Mouse (Mus musculus) hindbrain, embryonic 10.5 days (tissue): Measurements from ENCODE around the gene Noc3l. TPM values are rescaled to one million over a fixed set of nuclear protein-coding genes. Genes with fewer than 3 reads are reported as not detected.

ENCODE experiments used
- DNase-seq: peaks from one replicate; pipeline ENCODE4 v3.0.0-alpha.2; 2017; ENCODE audit warnings: low spot score
- H3K27ac ChIP-seq: fragments of 300-500 bp; sonication (generic); 2 replicates; pipeline ENCODE4 v1.5.1; 2016; ENCODE audit warnings: mild to moderate bottlenecking, moderate library complexity
- H3K27me3 ChIP-seq: fragments of 300-500 bp; sonication (generic); 2 replicates; pipeline ENCODE4 v1.6.1; 2016; ENCODE audit warnings: mild to moderate bottlenecking; ENCODE audit not compliant: poor library complexity, insufficient read depth, severe bottlenecking
- H3K36me3 ChIP-seq: fragments of 300-500 bp; sonication (generic); 2 replicates; pipeline ENCODE4 v1.6.1; 2016; ENCODE audit warnings: mild to moderate bottlenecking, moderate library complexity
- H3K4me1 ChIP-seq: fragments of 300-500 bp; sonication (generic); replicated peaks from 2 replicates; pipeline ENCODE4 v1.6.1; 2016; ENCODE audit warnings: mild to moderate bottlenecking
- H3K4me3 ChIP-seq: fragments of 300-500 bp; sonication (generic); 2 replicates; pipeline ENCODE4 v1.5.1; 2016; ENCODE audit warnings: mild to moderate bottlenecking, moderate library complexity
- H3K9me3 ChIP-seq: fragments of 300-500 bp; sonication (generic); 2 replicates; pipeline ENCODE4 v1.6.1; 2016; ENCODE audit warnings: mild to moderate bottlenecking, moderate library complexity
- WGBS: fragments of 180-500 bp; shearing (Covaris S2); methylation state at CpG from one replicate; pipeline ENCODE4 v1.1.7; 2016; 5-methylcytosine and 5-hydroxymethylcytosine counted together
- polyA plus RNA-seq: library from polyadenylated mRNA; unstranded; fragments of >200 nt; fragmentation: Nextera tagmentation; extraction: Ambion mirVana; gene quantifications from 2 replicates; pipeline ENCODE4 v1.2.1, GENCODE M21; 2016

Gene Noc3l
- polyA plus RNA-seq, result 7.6 and 10.3 TPM in 2 replicates

GRCm38 (mm10) chr19:38818766-38819426 is at the start of gene Noc3l:
Noc3l (minus strand) TSS chr19:38819237.
- H3K36me3 ChIP-seq, result peaks cover 25% of the 10 kb centered on the region
- H3K4me3 ChIP-seq, result peak within 1 kb of the TSS; percentile 77
- WGBS, result under 1% methylated on average over 38 of the region's 38 CpGs
- H3K9me3 ChIP-seq, result no peaks in the 10 kb centered on the region
- DNase-seq, result peak; percentile 95
- H3K27ac ChIP-seq, result peak within 1 kb of the TSS; percentile 92
- H3K4me1 ChIP-seq, result peaks cover 13% of the 10 kb centered on the region
- no peaks in the 10 kb centered on the region for H3K27me3 ChIP-seq

- H3K27me3 ChIP-seq, result no peaks in the 10 kb centered on the region
- no peak overlapping the region for H3K4me3 ChIP-seq
- no peaks in the 10 kb centered on the region for H3K36me3 ChIP-seq
- H3K9me3 ChIP-seq, result no peaks in the 10 kb centered on the region
- WGBS, result 94% methylated on average over 6 of the region's 6 CpGs
- H3K27ac ChIP-seq, result no peak overlapping the region
- no peaks in the 10 kb centered on the region for H3K4me1 ChIP-seq
- no peak for DNase-seq
Observed at GRCm38 (mm10) chr19:38862523-38862922, 43.5 kb upstream of the Noc3l start.

GRCm38 (mm10) chr19:38858224-38858623 is 39.2 kb upstream of the Noc3l start:
- no peak for DNase-seq
- Histone ChIP-seq H3K4me3 (no peak overlapping the region), H3K27ac (no peak overlapping the region), H3K9me3 (no peaks in the 10 kb centered on the region), H3K4me1 (no peaks in the 10 kb centered on the region), H3K27me3 (no peaks in the 10 kb centered on the region), H3K36me3 (no peaks in the 10 kb centered on the region)
- WGBS, result 92% methylated on average over 3 of the region's 3 CpGs

DNA sequence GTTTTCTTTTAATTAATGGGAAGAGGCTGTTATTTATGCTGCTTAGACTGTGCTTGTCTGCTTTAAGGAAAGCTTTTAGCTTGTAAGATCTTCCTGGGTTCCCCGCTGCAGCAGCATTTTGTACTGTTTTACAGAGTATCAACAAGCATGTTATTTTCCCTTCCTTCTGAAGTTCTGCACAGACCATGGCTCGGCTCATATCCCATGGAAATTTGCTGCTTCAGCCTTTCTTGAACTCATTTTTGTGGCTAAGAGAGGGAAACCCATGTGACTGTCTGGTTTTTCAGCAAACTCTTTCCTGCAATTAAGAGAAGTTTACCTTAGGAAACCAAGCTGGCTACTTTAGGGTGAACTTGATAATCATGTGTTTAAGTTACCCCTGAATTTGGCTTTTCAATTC is 27.3 kb upstream of the Noc3l start:
- Histone ChIP-seq H3K4me1 (no peaks in the 10 kb centered on the region), H3K36me3 (peaks cover 4% of the 10 kb centered on the region; the same call in 1 of the 2 replicates), H3K27me3 (no peaks in the 10 kb centered on the region), H3K4me3 (no peak overlapping the region), H3K9me3 (peaks cover 6% of the 10 kb centered on the region; the same call in 1 of the 2 replicates), H3K27ac (no peak overlapping the region)
- WGBS, result 90% methylated on average over 2 of the region's 2 CpGs
- DNase-seq, result no peak

DNA sequence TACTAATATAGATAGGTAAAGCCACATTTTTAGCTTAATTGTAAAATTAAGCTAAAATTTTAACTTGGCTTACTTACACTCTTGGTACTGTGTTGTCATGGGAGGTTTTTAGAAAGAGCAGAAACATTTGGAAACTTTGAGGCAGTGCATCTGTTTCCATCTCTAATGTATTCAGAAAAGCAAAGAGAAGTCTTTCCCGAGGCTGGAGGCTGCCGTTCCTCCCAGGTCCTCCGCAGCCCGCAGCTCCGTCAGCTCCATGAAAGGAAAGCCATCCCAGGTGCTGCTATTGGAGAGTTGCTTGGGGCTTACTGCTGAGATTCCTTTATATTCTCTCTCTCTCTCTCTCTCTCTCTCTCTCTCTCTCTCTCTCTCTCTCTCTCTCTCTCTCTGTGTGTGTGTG is 25.8 kb upstream of the Noc3l start:
- 75% methylated on average over 5 of the region's 5 CpGs for WGBS
- Histone ChIP-seq H3K27me3 (no peaks in the 10 kb centered on the region), H3K9me3 (peaks cover 6% of the 10 kb centered on the region; the same call in 1 of the 2 replicates), H3K4me3 (no peak overlapping the region), H3K27ac (no peak overlapping the region), H3K36me3 (peaks cover 4% of the 10 kb centered on the region; the same call in 1 of the 2 replicates), H3K4me1 (no peaks in the 10 kb centered on the region)
- no peak for DNase-seq

- Histone ChIP-seq H3K4me3 (peak overlapping the region; percentile 81), H3K27ac (peak overlapping the region; percentile 94), H3K9me3 (0 out of 2 replicates have a peak, but pooled peaks cover 2% of the 10 kb centered on the region), H3K27me3 (no peaks in the 10 kb centered on the region), H3K4me1 (peaks cover 11% of the 10 kb centered on the region; the same call in 1 of the 2 replicates), H3K36me3 (peaks cover 4% of the 10 kb centered on the region; the same call in 1 of the 2 replicates)
- WGBS, result under 1% methylated on average over 54 of the region's 54 CpGs
- DNase-seq, result peak; percentile 62
Observed at GRCm38 (mm10) chr19:38837171-38837641, 18.2 kb upstream of the Noc3l start.

GRCm38 (mm10) chr19:38836438-38837170 is 17.6 kb upstream of the Noc3l start, which contains the start of gene Tbc1d12:
Tbc1d12 (plus strand) TSS chr19:38836579.
- Histone ChIP-seq H3K27me3 (no peaks in the 10 kb centered on the region), H3K27ac (peak within 1 kb of the TSS; percentile 94), H3K4me3 (peak within 1 kb of the TSS; percentile 81), H3K9me3 (0 out of 2 replicates have a peak, but pooled peaks cover under 1% of the 10 kb centered on the region), H3K4me1 (peaks cover 11% of the 10 kb centered on the region; the same call in 1 of the 2 replicates), H3K36me3 (peaks cover 2% of the 10 kb centered on the region; the same call in 1 of the 2 replicates)
- peak; percentile 91 for DNase-seq
- under 1% methylated on average over 99 of the region's 101 CpGs for WGBS

- H3K9me3 ChIP-seq, result no peaks in the 10 kb centered on the region
- peak overlapping the region; percentile 81 for H3K4me3 ChIP-seq
- H3K36me3 ChIP-seq, result no peaks in the 10 kb centered on the region
- H3K27ac ChIP-seq, result peak overlapping the region; percentile 94
- peaks cover 11% of the 10 kb centered on the region; the same call in 1 of the 2 replicates for H3K4me1 ChIP-seq
- 27% methylated on average over 10 of the region's 10 CpGs for WGBS
- DNase-seq, result no peak
- H3K27me3 ChIP-seq, result no peaks in the 10 kb centered on the region
Observed at GRCm38 (mm10) chr19:38836084-38836437, 17.0 kb upstream of the Noc3l start.

DNA sequence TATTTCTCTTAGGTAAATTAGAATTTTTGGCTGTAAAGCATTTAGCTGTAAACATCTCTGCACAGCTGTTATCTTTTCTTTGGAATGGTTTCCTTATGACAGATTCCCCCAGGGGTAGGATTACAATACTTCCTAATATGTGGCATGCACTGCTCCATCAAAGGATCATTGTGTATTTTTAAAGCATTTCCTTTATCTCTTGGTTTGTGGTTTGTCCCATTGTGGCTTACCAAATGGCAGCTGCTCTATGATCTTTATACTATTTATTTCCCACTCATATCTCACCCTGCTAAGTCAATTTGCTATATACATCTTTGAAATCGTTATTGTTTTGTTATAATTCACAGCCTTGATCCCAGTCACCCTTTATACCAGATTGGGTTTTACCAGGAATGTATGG is 14.2 kb upstream of the Noc3l start:
- Histone ChIP-seq H3K27me3 (no peaks in the 10 kb centered on the region), H3K9me3 (no peaks in the 10 kb centered on the region), H3K4me3 (no peak overlapping the region), H3K4me1 (peaks cover 11% of the 10 kb centered on the region; the same call in 1 of the 2 replicates), H3K27ac (no peak overlapping the region), H3K36me3 (no peaks in the 10 kb centered on the region)
- no peak for DNase-seq
- 67% methylated on average over 1 of the region's 1 CpGs for WGBS

GRCm38 (mm10) chr19:38820186-38820804 is 1.3 kb upstream of the Noc3l start:
- WGBS, result 91% methylated on average over 4 of the region's 4 CpGs
- Histone ChIP-seq H3K4me3 (no peak overlapping the region), H3K9me3 (no peaks in the 10 kb centered on the region), H3K4me1 (peaks cover 13% of the 10 kb centered on the region), H3K27me3 (no peaks in the 10 kb centered on the region), H3K36me3 (peaks cover 11% of the 10 kb centered on the region), H3K27ac (no peak overlapping the region)
- no peak for DNase-seq

- Histone ChIP-seq H3K27ac (peak overlapping the region; percentile 92), H3K4me3 (peak overlapping the region; percentile 77), H3K27me3 (no peaks in the 10 kb centered on the region), H3K36me3 (peaks cover 20% of the 10 kb centered on the region), H3K9me3 (no peaks in the 10 kb centered on the region), H3K4me1 (peaks cover 13% of the 10 kb centered on the region)
- WGBS, result 13% methylated on average over 16 of the region's 16 CpGs
- no peak for DNase-seq
Observed at GRCm38 (mm10) chr19:38819427-38819802, 378 bp upstream of the Noc3l start.

- Histone ChIP-seq H3K4me3 (peak overlapping the region; percentile 77), H3K9me3 (no peaks in the 10 kb centered on the region), H3K4me1 (peaks cover 13% of the 10 kb centered on the region), H3K36me3 (peaks cover 32% of the 10 kb centered on the region), H3K27ac (peak overlapping the region; percentile 92), H3K27me3 (no peaks in the 10 kb centered on the region)
- DNase-seq, result no peak
- 49% methylated on average over 8 of the region's 8 CpGs for WGBS
Observed at GRCm38 (mm10) chr19:38818191-38818590, 846 bp downstream of the Noc3l start.
